Mouse (Mus musculus): ENCODE measurements at regions not wholly inside any gene's neighbourhood (a gene's known extent, or its start where the extent isn't known, plus 50 kb on each side); places are given as distances from the start of the nearest gene placed in this dataset.
A peak's percentile ranks its signal among the peaks of the same experiment; 100 is the strongest.

DNA sequence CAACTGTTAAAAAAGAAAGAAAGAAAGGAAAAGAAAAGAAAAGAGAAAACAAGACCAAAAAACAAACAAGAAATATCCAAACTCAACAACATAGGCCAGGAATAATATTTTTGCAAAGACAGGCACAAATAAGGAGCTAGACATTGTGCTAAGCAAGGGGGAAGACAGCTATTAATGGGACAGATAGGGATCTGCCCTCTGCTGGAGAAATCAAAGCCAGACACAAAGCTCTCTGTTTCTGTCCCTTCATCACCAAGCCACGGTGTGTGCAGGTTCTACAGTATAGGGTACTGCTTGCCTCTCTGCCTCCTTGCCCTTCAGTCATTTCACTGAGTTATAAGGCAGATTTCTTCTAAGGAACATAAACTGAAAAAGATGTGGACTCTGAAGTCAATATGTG lies 57.8 kb upstream of the Chchd3 start:
- DNase-seq (ENCODE audit: low spot score), result no peak

DNA sequence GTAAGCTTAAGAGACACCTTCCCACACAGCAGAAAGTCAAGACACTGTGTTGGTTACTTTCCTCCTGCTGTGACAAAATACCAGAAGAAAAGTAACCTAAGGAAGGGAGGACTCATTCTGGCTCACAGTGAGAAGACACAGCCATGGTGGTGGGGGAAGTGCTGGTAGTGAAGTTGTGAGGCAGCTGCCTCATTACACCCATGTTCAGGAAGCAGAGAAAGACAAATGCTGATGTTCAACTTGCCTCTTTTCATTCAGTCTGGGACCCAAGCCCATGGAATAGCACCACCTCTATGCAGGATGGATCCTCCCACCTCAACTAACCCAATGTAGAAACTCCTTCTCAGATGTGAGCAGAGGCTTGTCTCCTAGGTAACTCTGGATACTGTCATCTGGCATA lies 60.5 kb upstream of the Chchd3 start:
- no peak for DNase-seq (ENCODE audit: low spot score)

DNA sequence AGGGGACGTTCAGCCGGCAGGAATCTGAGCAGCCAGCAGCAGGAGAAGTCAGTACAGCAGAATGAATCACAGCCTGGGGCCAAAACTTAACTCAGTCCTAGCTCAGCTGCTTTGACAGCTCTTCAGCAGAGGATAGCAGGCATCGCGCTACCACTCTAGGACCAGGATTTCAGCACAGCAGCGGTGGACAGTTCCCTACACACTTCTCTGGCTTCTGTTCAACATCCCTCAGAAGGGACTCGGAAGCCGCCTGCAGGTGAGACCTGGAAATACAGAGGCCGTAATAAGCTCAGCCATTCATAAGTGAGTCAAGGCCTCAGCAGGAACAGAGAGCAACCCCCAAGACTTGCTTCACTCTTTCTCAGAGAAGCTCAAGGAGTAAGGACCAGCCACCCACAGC lies 66.5 kb upstream of the Chchd3 start:
- DNase-seq (ENCODE audit: low spot score), result peak; percentile 44

DNA sequence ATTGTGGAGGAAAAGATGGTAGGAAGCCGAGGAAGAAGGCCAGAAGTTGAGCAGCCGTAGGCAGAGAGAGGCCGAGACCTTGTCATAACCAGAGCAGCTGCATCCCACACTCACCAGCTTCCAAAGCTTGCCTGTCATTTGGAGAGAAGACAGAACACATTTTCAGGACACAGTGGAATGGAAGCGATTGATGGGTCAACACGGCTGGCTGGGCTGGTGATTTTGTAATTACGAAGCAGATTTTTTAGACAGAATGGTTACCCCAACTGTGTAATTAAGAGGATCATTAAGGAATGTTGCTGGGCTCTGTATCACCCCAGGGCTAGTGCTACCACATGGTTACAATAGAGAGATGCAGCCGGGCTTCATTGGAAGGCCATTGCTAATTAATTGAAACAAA lies 76.8 kb upstream of the Chchd3 start:
- DNase-seq (ENCODE audit: low spot score), result no peak

DNA sequence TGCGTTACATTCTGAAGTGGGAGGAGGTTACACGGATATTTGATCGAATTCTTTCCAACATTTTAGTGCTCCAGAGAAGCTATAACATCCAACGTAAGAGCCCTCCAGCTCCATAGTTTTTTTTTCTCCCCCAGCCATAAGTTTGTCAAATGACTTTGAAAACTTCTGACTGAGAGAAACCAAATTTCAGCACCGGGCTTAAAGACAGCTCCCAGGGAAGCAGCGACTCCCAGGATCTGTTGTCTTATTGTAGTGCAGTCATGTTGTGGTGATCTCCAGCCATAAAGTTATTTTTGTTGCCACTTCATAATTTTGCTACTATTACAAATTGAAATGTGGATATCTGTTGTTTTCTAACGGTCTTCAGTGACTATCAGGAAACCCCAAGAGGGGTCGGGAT lies 77.8 kb upstream of the Chchd3 start:
- DNase-seq (ENCODE audit: low spot score), result no peak

DNA sequence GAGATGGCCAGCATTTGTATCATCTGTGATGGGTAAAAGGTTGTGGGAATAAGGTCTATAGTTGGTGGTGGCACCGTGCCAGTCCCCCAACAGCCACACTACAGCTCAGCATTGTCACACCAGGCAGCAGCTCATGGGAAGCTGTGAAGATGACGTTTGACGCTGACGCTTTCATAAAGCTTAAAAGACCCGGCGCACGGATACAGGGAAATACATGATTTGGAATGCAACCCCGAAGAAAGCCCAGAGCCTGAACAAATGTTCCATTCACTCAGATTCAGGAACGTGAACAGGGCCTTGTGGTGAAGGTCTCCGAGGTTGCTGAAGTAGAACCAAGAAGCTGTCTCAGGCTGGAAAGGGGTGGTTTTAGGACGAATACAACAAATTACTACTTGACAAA lies 82.4 kb upstream of the Exoc4 start:
- no peak for DNase-seq (ENCODE audit: low spot score)

DNA sequence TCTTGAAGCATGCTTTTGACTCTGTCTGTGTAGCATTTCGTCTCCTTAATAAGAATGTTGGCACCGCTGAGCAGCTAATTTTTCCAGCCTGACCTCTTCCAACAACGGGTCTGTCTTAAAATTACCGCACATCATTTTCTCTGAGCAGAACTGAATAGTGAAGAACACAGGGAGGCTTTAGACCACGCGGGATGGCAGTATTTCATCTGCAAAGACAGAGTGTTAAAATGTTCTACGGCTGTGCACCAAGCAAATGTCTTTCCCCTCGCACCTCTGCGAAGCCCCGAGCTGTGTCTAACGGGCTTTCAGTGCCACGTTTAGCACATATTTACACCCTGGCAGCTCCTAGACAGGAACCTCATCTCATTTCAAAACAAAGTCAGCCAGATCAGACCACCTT lies 75.3 kb upstream of the Exoc4 start:
- no peak for DNase-seq (ENCODE audit: low spot score)

DNA sequence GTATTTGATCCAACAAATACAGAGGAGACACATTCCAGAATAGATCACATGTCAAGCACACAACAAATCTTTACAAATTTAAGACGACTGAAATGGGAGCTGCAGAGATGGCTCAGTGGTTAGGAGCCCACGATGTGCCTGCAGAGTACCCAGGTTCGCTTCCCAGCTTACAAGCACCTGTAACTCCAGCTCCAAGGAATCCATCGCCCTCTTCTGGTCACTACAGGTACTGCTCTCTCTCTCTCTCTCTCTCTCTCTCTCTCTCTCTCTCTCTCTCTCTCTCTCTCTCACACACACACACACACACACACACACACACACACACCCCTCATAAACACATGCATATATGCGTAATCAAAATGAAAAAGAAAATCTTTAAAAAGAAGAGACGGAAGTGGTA lies 74.3 kb upstream of the Exoc4 start:
- DNase-seq (ENCODE audit: low spot score), result no peak

DNA sequence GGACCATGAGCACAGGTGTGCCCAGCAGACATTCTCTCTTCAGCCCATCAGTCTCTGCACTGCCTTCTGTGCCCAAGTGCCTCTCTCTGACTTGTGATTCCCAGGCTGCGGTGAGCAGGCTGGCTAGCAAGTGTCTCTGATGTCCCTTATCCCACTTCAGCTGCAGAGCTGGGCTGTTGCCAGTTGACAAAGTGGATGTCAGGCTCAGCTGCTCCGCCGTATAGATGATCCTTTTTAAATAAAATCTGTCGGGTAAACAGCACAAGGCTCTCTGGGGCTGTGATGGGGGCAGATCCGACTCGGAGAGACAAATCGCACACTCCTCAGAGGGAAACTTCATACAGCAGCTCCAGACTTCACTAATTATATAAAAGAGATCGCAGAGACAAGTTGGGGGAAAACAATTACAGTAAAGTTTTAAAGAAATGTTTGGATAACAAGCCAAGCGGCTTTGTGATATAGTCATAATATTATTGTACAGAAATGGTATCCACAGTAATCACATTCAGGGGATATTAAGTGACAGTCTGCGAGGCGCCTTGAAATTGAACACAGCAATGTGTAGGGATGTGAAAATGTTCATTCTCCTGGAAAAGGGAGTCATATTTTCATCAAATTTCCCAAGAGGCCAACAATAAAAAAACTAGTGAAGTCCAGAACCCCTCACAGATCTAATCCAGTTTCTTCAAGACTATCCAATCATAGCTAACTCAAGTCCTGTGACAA lies 59.2 kb upstream of the Exoc4 start:
- DNase-seq (ENCODE audit: low spot score), result peak; percentile 11

DNA sequence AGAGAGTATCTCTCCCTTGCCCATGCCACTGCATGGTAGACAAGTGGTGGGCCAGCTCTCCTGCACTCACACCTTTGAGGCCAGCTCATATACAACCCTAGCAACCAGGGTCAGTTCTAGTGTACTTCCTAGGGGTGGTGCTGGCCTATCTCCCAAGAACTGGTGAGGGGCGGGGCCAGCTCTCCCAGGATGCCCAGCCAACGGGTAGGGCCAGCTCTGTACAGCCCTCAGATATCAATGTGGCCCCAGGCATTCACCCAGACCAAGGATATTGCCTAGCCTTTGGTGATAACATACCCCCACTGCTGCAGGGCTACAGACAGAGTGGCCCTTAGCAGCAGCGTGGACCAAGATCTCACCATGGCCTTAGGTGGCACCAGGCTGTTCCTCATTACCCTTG lies 55.1 kb upstream of the Exoc4 start:
- DNase-seq (ENCODE audit: low spot score), result no peak

Data from MN1 (cell line).